Mouse (Mus musculus) embryo, embryonic 11 days (tissue): ENCODE measurements around the gene Sft2d1.
"Not testable (repeated sequence)": the region's sequence is repeated elsewhere in the genome, so short reads cannot be mapped to it uniquely, and the experiment has no call there.

ENCODE experiments used
- DNase-seq: peaks from one replicate; pipeline ENCODE4 v3.0.0-alpha.2; 2015

The Sft2d1 gene

DNA sequence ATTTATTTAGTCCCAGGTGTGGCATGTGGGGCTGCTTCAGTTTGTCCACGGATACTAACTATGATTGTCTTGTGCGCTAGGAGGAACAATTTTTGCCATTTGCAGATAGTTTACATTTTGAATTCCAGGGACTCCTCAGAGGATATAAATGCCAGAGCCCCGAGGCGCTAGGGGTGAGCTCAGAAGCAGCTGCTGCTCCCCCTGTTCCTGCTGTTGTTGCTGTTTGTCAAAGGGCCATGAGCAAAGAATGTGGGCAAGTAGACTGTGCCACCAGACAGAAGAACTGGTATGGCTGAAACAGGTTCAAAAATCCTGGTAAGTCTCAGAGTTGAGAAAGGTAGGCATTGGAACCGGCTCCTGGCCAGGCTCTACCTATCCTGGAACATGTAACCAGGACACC lies 7.2 kb upstream of the Sft2d1 start:
- DNase-seq, result no peak

DNA sequence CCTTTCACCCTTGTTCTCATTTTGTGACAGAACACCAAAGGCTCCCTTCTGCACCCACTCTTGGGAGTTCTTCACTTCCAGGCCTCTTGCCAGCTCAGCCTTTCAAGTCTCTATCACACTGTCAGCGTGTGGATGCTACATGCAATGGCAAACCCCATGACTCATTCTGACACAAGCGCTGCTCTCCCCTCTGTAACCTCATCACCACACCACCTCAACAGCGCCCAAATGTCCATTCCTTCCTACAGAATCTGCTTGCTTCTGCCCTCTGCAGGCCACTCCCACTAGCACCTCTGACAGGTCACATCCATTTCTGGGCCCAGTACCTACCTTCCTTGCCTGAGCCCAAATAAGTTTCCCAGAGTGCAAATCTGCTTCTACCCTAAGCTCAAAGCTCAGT lies 5.1 kb upstream of the Sft2d1 start:
- DNase-seq, result peak; percentile 5

DNA sequence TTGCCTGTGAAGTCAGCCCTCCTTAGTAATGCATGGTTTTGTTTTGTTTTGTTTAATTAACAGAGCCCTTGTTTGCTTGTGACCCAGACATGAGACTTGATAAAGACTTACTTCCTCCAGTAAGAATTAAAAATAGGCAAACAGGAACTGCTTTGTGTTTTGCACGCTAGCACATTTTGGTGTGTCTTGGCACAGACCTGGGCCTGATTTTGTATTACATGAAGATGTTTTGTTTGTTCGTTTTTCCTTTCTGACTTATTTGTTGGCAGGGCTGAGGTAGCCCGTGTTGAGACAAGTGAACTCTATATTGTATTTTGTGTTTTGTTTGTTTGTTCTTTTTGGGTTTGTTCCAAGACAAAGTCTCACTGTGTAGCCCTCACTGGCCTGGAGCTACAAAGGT lies 849 bp downstream of the Sft2d1 start:
- no peak for DNase-seq

DNA sequence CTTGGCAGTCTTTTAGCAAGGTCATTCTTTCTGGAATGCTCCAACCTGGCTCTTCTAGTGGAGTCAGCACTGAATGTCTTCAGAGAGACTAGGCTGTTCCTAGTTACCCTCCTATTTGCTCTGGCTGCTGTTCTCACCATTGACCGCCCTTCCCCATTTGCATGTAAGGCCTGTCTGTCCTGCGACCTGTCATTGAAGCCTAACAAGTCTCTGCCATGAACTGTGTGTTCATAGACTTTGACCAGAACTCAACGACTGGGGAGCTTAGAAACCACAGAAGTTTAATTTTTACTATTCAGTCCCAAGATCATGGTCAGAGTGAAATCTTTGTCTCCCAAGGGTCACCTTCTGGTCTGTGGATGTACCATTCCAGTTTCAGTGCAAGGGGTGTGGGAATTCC lies 3.1 kb downstream of the Sft2d1 start:
- DNase-seq, result no peak

DNA sequence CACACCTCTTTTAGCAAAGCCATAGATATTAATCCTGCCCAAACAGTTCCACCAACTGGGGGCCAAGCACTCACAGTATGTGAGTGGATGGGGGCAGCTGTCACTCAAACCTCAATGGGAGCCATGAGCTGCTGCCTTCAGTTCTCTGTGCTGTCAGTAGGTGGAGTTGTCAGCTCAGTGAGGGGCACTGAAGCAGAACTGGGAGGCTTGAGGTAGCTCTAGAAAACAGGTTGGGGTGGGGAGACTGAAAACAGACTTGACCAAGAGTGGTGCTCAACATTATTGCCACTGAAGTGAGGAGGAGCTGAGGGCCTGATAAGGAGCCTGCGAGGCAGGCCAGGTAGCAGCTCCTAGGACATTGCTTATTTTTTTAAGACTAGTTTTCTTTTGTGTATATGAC lies 5.3 kb downstream of the Sft2d1 start:
- DNase-seq, result peak; percentile 16

DNA sequence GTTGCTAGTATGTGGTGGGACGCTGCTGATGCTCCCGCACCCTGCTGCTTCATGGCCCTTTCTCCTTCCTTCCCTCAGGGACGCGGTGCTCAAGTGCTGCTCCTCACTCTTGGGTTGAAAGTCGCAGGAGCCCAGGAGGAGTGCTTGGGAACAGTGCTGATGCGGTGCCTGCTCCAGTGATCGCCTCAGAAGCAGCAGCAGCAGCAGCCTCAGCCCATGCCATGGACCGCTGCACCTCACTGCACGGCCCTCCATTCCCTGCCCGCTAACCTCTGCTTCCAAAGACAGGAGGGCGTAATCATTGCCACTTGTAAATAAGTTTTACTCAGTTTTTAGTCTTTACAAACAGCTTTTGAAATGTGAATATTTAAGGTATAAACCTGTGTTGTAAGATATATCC lies 16.0 kb downstream of the Sft2d1 start:
- DNase-seq, result not testable (repeated sequence)

DNA sequence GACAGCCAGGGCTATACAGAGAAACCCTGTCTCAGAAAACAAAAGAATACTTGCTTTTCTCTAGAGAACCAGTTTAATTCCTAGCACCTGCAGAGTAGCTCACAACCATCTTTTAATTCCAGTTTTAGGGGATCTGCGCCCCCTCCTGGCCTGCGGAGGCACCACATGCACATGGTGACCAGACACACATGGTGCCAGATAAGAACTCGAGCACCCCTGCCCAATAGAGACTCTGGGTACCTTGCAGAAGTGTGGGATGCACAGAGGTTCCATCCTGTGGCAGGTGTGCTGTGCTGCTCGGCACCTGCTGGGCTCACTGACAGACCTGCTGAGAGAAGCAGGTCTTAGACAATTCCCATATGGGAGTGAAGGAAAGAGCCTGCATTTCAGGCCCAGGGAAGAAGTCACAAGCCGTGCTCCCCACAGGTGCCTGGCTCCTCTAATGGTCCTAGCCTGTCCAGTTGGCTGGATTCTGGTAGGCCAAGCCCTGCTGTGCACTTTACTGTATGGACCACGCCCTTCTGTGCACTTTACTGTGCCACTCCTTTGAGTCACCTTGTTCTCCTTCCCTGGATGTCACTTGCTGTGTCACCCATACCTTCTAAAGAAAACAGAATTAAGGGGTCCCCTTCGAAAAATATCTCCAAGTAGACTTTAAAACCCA lies 17.7 kb downstream of the Sft2d1 start:
- no peak for DNase-seq

DNA sequence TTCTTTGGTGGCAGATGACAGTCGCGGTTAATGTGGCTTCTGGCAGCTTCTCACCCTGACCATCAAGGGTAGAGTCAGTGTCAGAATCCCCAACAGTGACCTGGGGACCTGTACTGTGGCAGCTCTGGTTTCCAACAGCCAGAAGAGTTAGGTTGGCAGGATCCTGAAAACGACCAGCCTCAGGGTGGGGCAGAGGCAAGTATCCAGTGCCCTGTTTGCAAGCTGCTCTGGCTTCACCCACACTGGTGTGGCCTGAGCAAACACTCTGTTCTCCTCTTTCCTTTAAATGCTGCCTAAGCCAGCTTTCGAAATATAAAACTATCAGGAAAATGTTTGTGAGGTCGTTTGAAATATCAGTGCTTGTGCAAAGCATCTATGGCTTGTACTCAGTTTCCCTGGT lies 19.7 kb downstream of the Sft2d1 start:
- no peak for DNase-seq

DNA sequence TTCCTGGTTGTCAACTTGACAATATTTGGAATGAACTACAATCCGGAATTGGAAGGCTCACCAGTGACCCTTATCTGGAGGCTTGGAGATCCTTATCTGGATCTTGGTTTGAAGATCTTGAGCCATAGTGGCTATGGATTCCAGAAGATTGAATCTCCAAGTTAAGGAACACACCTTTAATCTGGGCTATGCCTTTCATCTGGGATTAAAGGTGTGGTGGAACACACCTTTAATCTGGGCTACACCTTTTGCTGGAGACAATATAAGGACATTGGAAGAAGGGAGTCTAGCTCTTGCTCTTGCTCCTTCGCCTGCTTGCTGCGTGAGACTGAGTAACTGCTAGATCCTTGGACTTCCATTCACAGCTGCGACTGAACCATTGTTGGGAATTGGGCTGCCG lies 26.3 kb downstream of the Sft2d1 start, which contains the start of gene Prr18:
Gene Prr18 (plus strand): TSS at position 301 of the 400 bp plus-strand sequence.
- not testable (repeated sequence) for DNase-seq

DNA sequence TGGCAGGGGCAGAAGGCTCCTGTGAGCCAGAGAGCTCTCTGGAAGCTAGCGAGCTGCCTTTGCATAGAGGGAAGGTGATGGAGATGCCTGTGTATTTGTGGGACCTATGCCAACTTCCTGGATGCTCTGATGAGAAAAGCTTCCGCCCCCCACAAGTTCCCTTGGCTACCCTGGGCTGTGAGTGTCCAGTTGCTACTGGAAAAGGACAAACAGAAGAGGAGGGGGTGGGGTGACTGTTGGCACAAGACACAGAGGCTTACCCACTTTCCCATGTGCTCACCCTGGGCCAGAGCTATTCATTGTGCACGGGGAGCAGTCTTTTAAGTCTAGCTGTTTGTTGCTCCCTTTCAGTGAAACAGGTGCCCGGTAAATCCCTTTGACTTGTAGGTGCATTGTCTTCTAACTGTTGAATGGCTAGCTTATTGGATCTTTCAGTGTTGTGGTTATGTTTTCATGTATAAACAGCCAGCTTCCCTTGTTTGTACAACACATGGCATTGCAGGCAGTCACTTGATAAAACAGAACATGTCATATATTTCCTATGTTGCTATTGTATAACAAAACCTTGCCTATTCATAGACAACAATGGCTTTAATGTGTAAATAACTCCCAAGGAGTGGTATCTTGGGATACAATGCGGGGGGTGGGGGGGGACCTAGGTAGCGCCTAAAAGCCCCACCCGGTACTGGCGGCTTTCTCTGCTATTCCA lies 28.9 kb downstream of the Sft2d1 start:
- no peak for DNase-seq

DNA sequence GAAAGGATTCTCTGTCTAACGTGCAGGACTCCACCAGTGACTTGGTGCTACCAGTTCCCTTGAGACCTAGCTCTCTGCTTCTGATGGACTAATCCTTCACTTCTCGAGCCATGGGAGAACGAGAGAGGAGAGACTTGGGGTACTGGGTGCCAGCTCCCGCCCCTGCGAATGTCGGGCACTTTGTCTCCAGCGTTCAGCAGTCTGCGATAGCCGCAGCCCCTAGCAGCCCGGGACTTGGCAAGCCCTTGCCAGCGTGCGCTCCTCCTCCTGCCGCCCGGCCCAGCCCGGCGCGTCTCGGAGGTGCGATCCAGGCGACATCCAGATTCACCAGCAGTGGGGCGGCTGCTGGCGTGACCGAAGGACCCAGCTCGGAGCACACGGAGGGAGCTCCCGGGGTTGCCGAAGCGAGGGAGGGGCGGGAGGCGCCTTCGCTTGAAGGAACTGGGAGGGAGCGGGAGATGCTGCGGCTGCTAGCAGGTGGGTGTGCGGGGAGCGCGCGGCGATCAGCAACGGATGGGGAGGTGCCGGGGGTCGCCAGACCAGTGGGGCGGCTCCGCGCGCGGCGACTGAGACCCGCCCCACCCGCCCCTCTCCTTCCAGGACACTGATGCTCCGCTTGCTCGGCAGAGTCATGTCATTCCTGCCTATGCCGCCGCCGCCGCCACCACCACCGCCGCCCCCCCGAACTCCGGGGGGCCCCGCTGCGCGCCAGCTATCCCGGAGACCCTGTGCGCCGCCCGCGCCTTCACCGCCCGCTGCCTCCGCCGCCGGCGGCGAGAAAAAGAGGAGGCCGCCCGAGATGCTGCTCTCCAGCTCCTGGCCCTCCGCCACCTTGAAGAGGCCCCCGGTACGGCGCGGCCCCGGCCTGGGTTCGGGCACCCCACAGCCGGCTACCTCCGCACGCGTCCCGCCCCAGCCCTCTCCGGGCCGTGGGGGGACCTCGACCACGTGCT lies 29.8 kb downstream of the Sft2d1 start:
- DNase-seq, result peak; percentile 51

DNA sequence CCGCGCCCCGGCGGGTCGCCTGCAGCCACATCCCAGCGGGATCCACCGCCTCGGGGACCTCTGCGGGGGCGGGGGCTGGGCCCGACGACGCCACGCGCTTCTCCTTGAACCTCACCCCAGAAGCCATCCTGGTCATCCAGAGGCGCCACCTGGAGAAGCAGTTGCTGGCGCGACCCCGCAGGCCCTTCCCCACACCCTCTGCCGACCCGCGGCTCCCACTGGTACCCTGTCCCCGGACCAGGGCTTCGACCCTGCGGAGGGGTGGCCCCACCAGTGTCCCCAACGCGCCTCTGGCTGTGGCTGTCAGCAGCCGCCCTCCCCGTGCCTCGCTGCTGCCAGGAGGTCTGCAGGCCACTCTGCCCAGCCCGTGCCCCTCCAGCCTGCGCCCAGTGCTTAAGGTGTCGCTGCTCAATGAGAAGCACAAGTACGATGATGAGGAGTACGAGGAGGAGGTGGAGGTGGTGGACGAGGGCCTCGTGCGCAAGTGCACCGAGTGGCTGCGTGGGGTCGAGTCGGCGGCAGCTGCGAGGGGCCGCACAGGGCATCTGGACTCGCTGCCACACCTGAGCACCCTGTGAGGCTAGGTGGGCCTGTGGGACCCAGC lies 30.6 kb downstream of the Sft2d1 start:
- no peak for DNase-seq

DNA sequence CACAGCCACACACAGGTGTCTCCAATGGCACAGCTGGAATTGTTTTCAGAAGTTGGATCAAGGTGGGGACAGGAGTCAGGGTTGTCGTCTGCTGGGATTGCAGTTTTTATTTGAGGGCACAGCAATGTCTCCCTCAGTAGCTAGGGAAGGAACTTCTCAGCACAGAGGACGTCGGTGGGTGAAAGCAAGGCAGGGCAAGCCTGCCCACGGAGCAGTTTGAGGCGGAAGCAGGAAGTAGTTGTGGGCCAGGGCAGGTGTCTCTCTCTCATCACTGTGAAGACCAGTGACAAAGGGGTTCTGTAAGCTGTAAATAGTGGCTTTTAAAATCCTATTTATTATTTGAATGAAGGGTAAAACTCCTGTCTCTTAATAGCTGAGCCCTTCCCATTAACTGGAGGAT lies 31.8 kb downstream of the Sft2d1 start:
- DNase-seq, result no peak

DNA sequence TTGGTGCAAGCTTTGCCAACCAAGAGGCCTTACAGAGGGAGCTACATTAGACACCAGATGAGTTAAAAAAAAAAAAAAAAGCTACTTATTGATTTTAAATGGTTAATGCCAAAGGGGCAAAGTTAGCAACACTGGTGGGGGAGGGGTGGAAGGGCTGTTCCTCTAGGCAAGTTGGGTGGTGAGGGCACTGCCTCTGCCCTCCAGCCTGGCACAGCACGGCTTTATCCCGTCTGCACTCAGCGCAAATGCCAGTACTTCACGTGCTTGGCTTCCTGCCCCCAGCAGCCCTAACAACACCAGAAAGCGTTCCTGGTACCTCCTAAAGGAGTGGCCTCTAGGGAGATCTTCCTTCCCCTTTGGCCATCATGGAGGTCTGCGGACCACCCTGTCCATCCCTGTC lies 32.5 kb downstream of the Sft2d1 start:
- DNase-seq, result no peak

DNA sequence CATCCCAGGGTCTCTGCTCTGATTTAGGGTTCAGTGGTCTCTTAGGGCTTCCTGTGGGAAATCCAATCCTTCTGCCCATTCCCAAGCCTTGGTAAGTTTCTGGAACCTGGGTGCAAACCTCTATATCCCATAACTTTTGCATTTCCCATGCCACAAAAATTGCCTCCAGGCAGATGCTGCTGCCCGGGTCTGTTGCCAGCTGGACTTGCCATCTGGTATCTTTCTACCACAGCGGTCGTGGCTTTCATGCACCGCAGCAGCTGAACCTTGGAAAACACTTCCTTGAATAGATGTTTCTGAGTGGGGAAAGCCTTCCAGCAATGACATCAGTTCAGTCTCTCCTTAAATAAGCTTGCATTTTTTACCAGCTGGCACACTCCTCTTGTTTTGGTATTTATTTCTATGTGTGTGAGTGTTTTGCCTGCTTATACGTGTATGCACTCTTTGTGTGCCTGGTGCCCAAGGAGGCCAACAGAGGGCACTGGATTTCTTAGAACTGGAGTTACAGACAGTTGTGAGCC lies 36.9 kb downstream of the Sft2d1 start:
- DNase-seq, result no peak

DNA sequence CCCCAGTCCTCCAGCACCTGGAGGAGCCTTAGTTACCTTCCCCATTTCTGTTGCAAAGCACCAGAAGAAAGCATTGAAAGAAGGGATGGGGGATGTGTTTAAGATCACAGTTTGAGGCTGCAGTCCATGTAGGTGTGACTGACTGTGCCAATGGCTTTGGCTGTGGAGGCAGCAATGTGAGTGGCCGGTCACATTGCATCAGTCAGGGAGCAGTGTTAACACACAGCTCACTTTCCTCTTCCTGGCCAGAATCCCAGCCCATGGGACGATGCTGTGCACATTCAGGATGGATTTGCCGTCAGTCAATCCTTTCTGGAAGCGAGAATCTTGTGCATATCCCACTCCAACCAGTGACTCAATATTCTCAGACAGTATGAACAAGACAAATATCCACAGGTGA lies 38.0 kb downstream of the Sft2d1 start:
- DNase-seq, result no peak

DNA sequence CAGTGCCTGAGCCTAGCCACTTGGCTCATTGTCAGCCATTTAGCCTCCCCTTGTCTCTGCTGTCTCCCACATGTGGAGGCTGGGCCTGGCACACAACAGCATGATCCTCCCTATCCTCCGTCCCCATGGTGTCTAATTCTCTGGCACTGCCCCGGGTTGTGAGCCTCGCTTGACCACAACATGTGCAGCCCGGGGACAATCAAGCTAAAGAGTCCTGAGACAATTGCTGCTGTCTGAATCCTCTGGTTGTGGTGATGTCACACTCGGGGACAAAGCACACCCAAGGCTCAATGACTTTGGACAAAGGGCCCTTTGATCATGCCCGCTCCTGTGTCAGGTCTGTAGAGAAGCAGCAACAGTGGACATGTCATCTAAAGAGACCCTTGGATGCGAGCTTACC lies 40.2 kb downstream of the Sft2d1 start:
- no peak for DNase-seq

DNA sequence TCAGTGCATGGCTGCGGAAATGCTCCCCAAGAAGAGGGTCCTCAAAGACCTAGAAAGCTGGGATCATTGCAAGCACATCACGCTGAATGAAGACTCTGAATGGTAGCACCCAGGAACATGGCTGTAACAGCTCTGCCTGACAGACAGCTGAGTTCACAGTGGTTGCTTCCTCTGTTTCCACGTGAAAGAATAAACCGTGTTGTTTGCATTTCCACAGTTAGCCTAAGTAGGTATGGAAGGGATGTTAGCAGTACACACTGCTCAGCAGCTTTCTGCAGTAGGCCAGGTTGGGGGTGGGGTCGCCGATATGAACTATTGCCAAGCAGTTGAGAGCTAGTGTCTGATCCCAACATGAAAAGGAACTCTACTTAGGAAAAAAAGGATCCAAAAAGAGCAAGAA lies 44.8 kb downstream of the Sft2d1 start, which contains the start of gene T2:
Gene T2 (plus strand): TSS at position 301 of the 400 bp plus-strand sequence.
- DNase-seq, result no peak

DNA sequence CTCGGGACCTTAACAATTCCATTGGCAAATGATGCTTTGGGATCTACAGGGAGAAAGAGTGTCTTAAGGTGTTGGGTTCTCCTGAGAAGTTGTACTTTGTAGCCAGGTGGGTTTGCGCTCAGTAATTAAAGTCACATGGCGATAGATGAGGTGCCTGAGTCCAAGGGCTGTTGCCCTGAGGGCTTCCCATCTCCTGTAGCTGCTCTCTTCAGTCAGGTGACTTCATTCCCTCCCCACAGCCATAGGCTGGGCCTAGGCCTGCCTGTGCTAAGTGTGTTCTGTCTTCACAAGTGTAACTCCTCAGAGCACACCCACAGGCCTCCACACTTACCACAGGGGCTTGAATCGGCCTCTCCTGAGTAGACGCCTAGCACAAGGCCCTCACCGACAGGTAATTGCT lies 46.6 kb downstream of the Sft2d1 start:
- no peak for DNase-seq

DNA sequence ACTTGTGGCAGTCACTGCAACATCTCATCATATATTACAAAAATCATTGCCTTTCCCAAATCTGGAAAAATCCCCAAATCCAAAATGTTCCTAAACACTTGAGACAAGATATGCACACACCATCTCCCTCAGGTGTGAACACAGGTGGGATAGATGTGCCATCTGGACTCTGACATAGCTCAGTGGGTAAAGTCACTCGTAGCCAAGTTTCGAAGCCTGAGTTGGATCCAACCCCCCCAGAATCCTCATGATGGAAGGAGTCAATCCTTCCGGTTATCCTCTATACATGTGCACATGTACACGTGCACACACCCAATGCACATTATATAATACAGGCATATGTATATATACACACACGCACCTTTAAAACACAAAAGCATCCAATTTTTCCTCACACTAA lies 50.0 kb downstream of the Sft2d1 start:
- DNase-seq, result no peak

DNA sequence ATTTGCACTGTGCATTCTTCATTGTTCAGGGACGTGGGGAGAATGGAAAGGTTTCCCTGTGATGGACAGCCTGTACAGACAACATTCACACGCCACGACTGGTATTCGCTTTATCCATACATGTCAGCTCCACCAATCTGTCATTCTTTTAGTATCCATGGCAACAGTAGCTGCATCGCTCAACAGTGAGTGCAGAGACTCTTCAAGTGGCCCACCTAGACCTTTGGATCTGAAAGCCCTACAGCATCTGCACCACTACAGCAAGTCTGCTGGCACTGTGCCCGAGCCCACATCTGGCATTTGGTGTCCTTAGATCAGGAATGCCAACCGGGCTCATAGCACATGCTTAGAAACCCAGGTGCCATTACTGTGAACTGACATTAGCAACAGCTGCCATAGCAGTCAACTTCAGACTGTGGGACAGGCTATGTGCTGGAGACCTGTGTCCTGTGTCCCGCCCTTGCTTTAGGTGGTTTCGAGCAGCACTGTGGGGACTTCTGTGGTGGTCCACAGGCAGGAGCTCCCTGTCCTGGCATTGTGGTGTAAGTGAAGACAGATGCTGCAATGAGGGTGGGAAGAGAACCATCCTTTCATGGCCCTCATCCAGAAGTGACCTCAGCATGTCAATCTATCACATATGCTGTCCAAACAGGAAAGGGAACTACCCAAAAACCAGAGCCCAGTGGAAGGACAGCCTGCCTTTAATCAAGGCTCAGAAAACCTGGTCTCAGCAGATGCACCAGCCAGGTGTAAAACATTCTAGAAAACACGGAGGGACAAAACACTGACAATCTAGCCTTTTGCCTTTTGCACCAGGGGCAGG lies 50.6 kb downstream of the Sft2d1 start:
- DNase-seq, result no peak
